Mouse (Mus musculus) midbrain, embryonic 14.5 days (tissue): ENCODE results near the gene Npc2. TPM values are rescaled to one million over a fixed set of nuclear protein-coding genes. Genes with fewer than 3 reads are reported as not detected.

Source experiments
- polyA plus RNA-seq: library from polyadenylated mRNA; unstranded; fragments of >200 nt; fragmentation: Nextera tagmentation; extraction: Ambion mirVana; gene quantifications from 2 replicates; pipeline ENCODE4 v1.2.1, GENCODE M21; 2014

Gene Npc2
- polyA plus RNA-seq, 1 experiment from 2014 or later: 61.0 TPM

Other genes with a start within 250 kb of the Npc2 start
- 2.7 and 4.0 TPM in 2 replicates for gene Vsx2, start 203.4 kb downstream of the Npc2 start, polyA plus RNA-seq
- 8.6 and 8.7 TPM in 2 replicates for gene Abcd4, start 155.7 kb downstream of the Npc2 start, polyA plus RNA-seq
- 0.32 TPM in 1 of 2 replicates, not detected in the other for gene Vrtn, start 132.1 kb downstream of the Npc2 start, polyA plus RNA-seq
- gene Syndig1l, start 74.3 kb downstream of the Npc2 start, polyA plus RNA-seq: 8.4 and 10.5 TPM in 2 replicates
- 133 and 146 TPM in 2 replicates for gene Isca2, start 99 bp upstream of the Npc2 start, polyA plus RNA-seq
- gene Ltbp2, start 103.4 kb upstream of the Npc2 start, polyA plus RNA-seq: 0.13 TPM in 1 of 2 replicates, not detected in the other
- gene Fcf1, start 197.7 kb upstream of the Npc2 start, polyA plus RNA-seq: 95.9 and 105 TPM in 2 replicates
- gene Arel1, start 197.7 kb upstream of the Npc2 start, polyA plus RNA-seq: 33.2 and 40.5 TPM in 2 replicates
- gene Ylpm1, start 223.2 kb upstream of the Npc2 start, polyA plus RNA-seq: 47.4 and 50.2 TPM in 2 replicates